Mouse (Mus musculus): ENCODE data around the gene Fgf9. TPM values are rescaled to one million over a fixed set of nuclear protein-coding genes. Genes with fewer than 3 reads are reported as not detected.

Fgf9 gene
- polyA plus RNA-seq, 1 experiment = 0.16 TPM

GRCm38 (mm10) chr14:58099599-58099998, 29.3 kb downstream of the Fgf9 start:
- H3K9me3 ChIP-seq (replicated peaks; ENCODE audit: control insufficient read depth, insufficient read depth, low read length, poor library complexity, severe bottlenecking) = no peaks in the 10 kb centered on the region
- TF ChIP-seq EP300 (IDR thresholded peaks at IDR 0.05; ENCODE audit: insufficient read depth, low read depth, low read length) (no peak), POLR2A (IDR thresholded peaks at IDR 0.05; ENCODE audit: insufficient read depth, low read length) (no peak), CTCF (IDR thresholded peaks at IDR 0.05; ENCODE audit: low read depth, low read length) (no peak)
- H3K27ac ChIP-seq (ENCODE audit: insufficient read depth, low read length) = no peak overlapping the region
- H3K36me3 ChIP-seq (ENCODE audit: control insufficient read depth, insufficient read depth, low read length, poor library complexity, severe bottlenecking) = no peaks in the 10 kb centered on the region
- peaks cover 1% of the 10 kb centered on the region; the same call in 1 of the 2 replicates for H3K27me3 ChIP-seq (ENCODE audit: control insufficient read depth, insufficient read depth, low read length, poor library complexity, severe bottlenecking)
- no peak overlapping the region for H3K4me3 ChIP-seq (ENCODE audit: low read depth, low read length)
- H3K4me1 ChIP-seq (ENCODE audit: control insufficient read depth, insufficient read depth, low read length) = peaks cover 2% of the 10 kb centered on the region
- no peak overlapping the region for H3K9ac ChIP-seq (ENCODE audit: low read depth, poor library complexity, severe bottlenecking)

GRCm38 (mm10) chr14:58101298-58101697, 31.0 kb downstream of the Fgf9 start:
- TF ChIP-seq EP300 (IDR thresholded peaks at IDR 0.05; ENCODE audit: insufficient read depth, low read depth, low read length) (peak; percentile 67), CTCF (IDR thresholded peaks at IDR 0.05; ENCODE audit: low read depth, low read length) (no peak), POLR2A (IDR thresholded peaks at IDR 0.05; ENCODE audit: insufficient read depth, low read length) (no peak)
- Histone ChIP-seq H3K27me3 (ENCODE audit: control insufficient read depth, insufficient read depth, low read length, poor library complexity, severe bottlenecking) (peaks cover 1% of the 10 kb centered on the region; the same call in 1 of the 2 replicates), H3K4me1 (ENCODE audit: control insufficient read depth, insufficient read depth, low read length) (peaks cover 2% of the 10 kb centered on the region), H3K4me3 (ENCODE audit: low read depth, low read length) (no peak overlapping the region), H3K36me3 (ENCODE audit: control insufficient read depth, insufficient read depth, low read length, poor library complexity, severe bottlenecking) (no peaks in the 10 kb centered on the region), H3K9me3 (replicated peaks; ENCODE audit: control insufficient read depth, insufficient read depth, low read length, poor library complexity, severe bottlenecking) (no peaks in the 10 kb centered on the region), H3K9ac (ENCODE audit: low read depth, poor library complexity, severe bottlenecking) (no peak overlapping the region), H3K27ac (ENCODE audit: insufficient read depth, low read length) (no peak overlapping the region; the same call in 1 of the 2 replicates)

GRCm38 (mm10) chr14:58104266-58104665, 33.9 kb downstream of the Fgf9 start:
- Histone ChIP-seq H3K27ac (ENCODE audit: insufficient read depth, low read length) (no peak overlapping the region), H3K4me1 (ENCODE audit: control insufficient read depth, insufficient read depth, low read length) (peaks cover 2% of the 10 kb centered on the region), H3K36me3 (ENCODE audit: control insufficient read depth, insufficient read depth, low read length, poor library complexity, severe bottlenecking) (no peaks in the 10 kb centered on the region), H3K4me3 (ENCODE audit: low read depth, low read length) (no peak overlapping the region), H3K27me3 (ENCODE audit: control insufficient read depth, insufficient read depth, low read length, poor library complexity, severe bottlenecking) (no peaks in the 10 kb centered on the region; the same call in 1 of the 2 replicates), H3K9ac (ENCODE audit: low read depth, poor library complexity, severe bottlenecking) (no peak overlapping the region), H3K9me3 (replicated peaks; ENCODE audit: control insufficient read depth, insufficient read depth, low read length, poor library complexity, severe bottlenecking) (no peaks in the 10 kb centered on the region)
- TF ChIP-seq CTCF (IDR thresholded peaks at IDR 0.05; ENCODE audit: low read depth, low read length) (no peak), POLR2A (IDR thresholded peaks at IDR 0.05; ENCODE audit: insufficient read depth, low read length) (no peak), EP300 (IDR thresholded peaks at IDR 0.05; ENCODE audit: insufficient read depth, low read depth, low read length) (no peak)

DNA sequence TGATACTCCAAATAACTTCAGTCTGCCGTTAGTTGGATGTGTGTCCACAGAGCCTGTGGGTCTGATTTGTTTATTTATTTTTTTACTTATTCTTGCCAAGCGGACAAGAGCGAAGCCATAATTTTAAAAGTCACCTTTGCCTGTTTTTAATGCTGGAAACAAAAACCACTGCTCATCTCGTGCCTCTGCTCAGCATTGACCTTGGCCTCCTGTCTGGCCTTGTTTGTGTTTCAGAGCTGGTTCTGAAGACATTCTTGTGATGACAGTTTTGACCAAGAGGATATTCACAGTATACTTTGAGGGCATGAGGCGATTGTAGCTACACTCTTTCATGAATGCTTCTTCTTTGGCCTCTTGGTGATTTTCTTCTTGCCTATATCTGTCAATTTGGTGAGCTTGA, 35.2 kb downstream of the Fgf9 start:
- TF ChIP-seq POLR2A (IDR thresholded peaks at IDR 0.05; ENCODE audit: insufficient read depth, low read length) (no peak), EP300 (IDR thresholded peaks at IDR 0.05; ENCODE audit: insufficient read depth, low read depth, low read length) (no peak), CTCF (IDR thresholded peaks at IDR 0.05; ENCODE audit: low read depth, low read length) (no peak)
- Histone ChIP-seq H3K36me3 (ENCODE audit: control insufficient read depth, insufficient read depth, low read length, poor library complexity, severe bottlenecking) (no peaks in the 10 kb centered on the region), H3K27ac (ENCODE audit: insufficient read depth, low read length) (no peak overlapping the region), H3K4me1 (ENCODE audit: control insufficient read depth, insufficient read depth, low read length) (peaks cover 2% of the 10 kb centered on the region), H3K4me3 (ENCODE audit: low read depth, low read length) (no peak overlapping the region), H3K9ac (ENCODE audit: low read depth, poor library complexity, severe bottlenecking) (no peak overlapping the region), H3K27me3 (ENCODE audit: control insufficient read depth, insufficient read depth, low read length, poor library complexity, severe bottlenecking) (no peaks in the 10 kb centered on the region; the same call in 1 of the 2 replicates), H3K9me3 (replicated peaks; ENCODE audit: control insufficient read depth, insufficient read depth, low read length, poor library complexity, severe bottlenecking) (no peaks in the 10 kb centered on the region)

GRCm38 (mm10) chr14:58109601-58110000, 39.3 kb downstream of the Fgf9 start:
- Histone ChIP-seq H3K4me3 (ENCODE audit: low read depth, low read length) (no peak overlapping the region), H3K27me3 (ENCODE audit: control insufficient read depth, insufficient read depth, low read length, poor library complexity, severe bottlenecking) (no peaks in the 10 kb centered on the region; the same call in 1 of the 2 replicates), H3K9ac (ENCODE audit: low read depth, poor library complexity, severe bottlenecking) (no peak overlapping the region), H3K4me1 (ENCODE audit: control insufficient read depth, insufficient read depth, low read length) (no peaks in the 10 kb centered on the region), H3K9me3 (replicated peaks; ENCODE audit: control insufficient read depth, insufficient read depth, low read length, poor library complexity, severe bottlenecking) (no peaks in the 10 kb centered on the region), H3K27ac (ENCODE audit: insufficient read depth, low read length) (no peak overlapping the region), H3K36me3 (ENCODE audit: control insufficient read depth, insufficient read depth, low read length, poor library complexity, severe bottlenecking) (no peaks in the 10 kb centered on the region)
- no peak for TF ChIP-seq POLR2A (IDR thresholded peaks at IDR 0.05; ENCODE audit: insufficient read depth, low read length)
- no peak for TF ChIP-seq EP300 (IDR thresholded peaks at IDR 0.05; ENCODE audit: insufficient read depth, low read depth, low read length)

DNA sequence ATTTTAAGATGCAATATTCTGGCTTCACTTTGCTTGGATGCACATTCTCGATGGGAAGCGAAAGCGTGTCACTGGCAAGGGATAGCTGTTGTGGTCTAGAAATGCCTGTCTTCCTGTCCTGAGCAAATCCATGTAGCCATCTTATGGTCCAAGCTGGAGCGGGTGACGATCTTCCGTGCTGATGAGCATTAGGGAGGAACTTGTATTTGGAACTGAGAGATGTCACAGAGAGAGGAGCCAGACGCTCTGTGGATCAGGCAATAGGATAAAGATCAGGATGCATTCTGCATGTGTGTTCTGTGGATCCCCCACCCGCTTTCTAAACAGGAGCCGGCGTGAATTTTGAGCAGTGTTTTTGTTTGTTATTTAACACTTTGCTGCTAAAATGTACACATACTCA, 41.2 kb downstream of the Fgf9 start:
- no peaks in the 10 kb centered on the region for H3K4me1 ChIP-seq (ENCODE audit: control insufficient read depth, insufficient read depth, low read length)
- TF ChIP-seq CTCF (IDR thresholded peaks at IDR 0.05; ENCODE audit: low read depth, low read length) = no peak
- no peak for TF ChIP-seq EP300 (IDR thresholded peaks at IDR 0.05; ENCODE audit: insufficient read depth, low read depth, low read length)
- no peak for TF ChIP-seq POLR2A (IDR thresholded peaks at IDR 0.05; ENCODE audit: insufficient read depth, low read length)
- H3K27ac ChIP-seq (ENCODE audit: insufficient read depth, low read length) = no peak overlapping the region
- peaks cover 1% of the 10 kb centered on the region; the same call in 1 of the 2 replicates for H3K27me3 ChIP-seq (ENCODE audit: control insufficient read depth, insufficient read depth, low read length, poor library complexity, severe bottlenecking)
- no peaks in the 10 kb centered on the region for H3K9me3 ChIP-seq (replicated peaks; ENCODE audit: control insufficient read depth, insufficient read depth, low read length, poor library complexity, severe bottlenecking)
- no peak overlapping the region for H3K9ac ChIP-seq (ENCODE audit: low read depth, poor library complexity, severe bottlenecking)
- H3K36me3 ChIP-seq (ENCODE audit: control insufficient read depth, insufficient read depth, low read length, poor library complexity, severe bottlenecking) = no peaks in the 10 kb centered on the region
- H3K4me3 ChIP-seq (ENCODE audit: low read depth, low read length) = no peak overlapping the region
